Mouse (Mus musculus) ES-Bruce4 (cell line): Measurements from ENCODE around the gene 4930590J08Rik.
"Not testable (repeated sequence)": the region's sequence is repeated elsewhere in the genome, so short reads cannot be mapped to it uniquely, and the experiment has no call there.

Experiments
- CTCF ChIP-seq: IDR thresholded peaks from one replicate; pipeline ENCODE4 v1.8.1; 2011; ENCODE audit warnings: low read depth, low read length
- EP300 ChIP-seq: IDR thresholded peaks from 2 replicates; pipeline ENCODE4 v1.6.1; 2011; ENCODE audit warnings: low read depth, low read length; ENCODE audit not compliant: insufficient read depth
- POLR2A ChIP-seq: IDR thresholded peaks from one replicate; pipeline ENCODE4 v1.8.1; 2011; ENCODE audit warnings: low read length; ENCODE audit not compliant: insufficient read depth

- TF ChIP-seq POLR2A, CTCF, EP300: not testable (repeated sequence)
Observed at GRCm38 (mm10) chr6:91958015-91958414, 55.4 kb downstream of the 4930590J08Rik start.
